Mouse (Mus musculus): Measurements from ENCODE around the gene Tmem189. TPM values are rescaled to one million over a fixed set of nuclear protein-coding genes. Genes with fewer than 3 reads are reported as not detected.
"Not testable (repeated sequence)": the region's sequence is repeated elsewhere in the genome, so short reads cannot be mapped to it uniquely, and the experiment has no call there.

Tmem189 gene
- polyA plus RNA-seq, 1 experiment from 2014 or later = 40.9 TPM

GRCm38 (mm10) chr2:167617472-167617871 is 72.2 kb downstream of the Tmem189 start:
- Histone ChIP-seq H3K9ac (ENCODE audit: low read length) (no peak overlapping the region), H3K9me3 (ENCODE audit: control insufficient read depth, low read length) (no peaks in the 10 kb centered on the region), H3K27me3 (ENCODE audit: control insufficient read depth, insufficient read depth, low read length) (no peaks in the 10 kb centered on the region), H3K27ac (replicated peaks in 1 of 2; ENCODE audit: control insufficient read depth in 1 of 2, insufficient read depth in 1 of 2, low read depth in 2 of 2, low read length in 2 of 2) (no peak overlapping the region), H3K4me1 (ENCODE audit: control insufficient read depth in 2 of 2, insufficient read depth in 2 of 2, low read length in 2 of 2) (peaks cover 12 to 13% of the 10 kb centered on the region in 2 experiments), H3K36me3 (ENCODE audit: control insufficient read depth, insufficient read depth, low read length) (peaks cover 53% of the 10 kb centered on the region), H3K4me2 (ENCODE audit: low read length) (no peak overlapping the region), H3K4me3 (ENCODE audit: control insufficient read depth in 1 of 2, insufficient read depth in 1 of 2, low read depth in 1 of 2, low read length in 2 of 2) (no peak overlapping the region)
- WGBS = 43% methylated on average over 4 of the region's 4 CpGs
- ATAC-seq (ENCODE audit: insufficient number of reproducible peaks, insufficient read depth, low FRiP score, low read depth) = no peak

GRCm38 (mm10) chr2:167617034-167617433 is 72.6 kb downstream of the Tmem189 start:
- ATAC-seq (ENCODE audit: insufficient number of reproducible peaks, insufficient read depth, low FRiP score, low read depth) = no peak
- no peak overlapping the region for H3K4me3 ChIP-seq (ENCODE audit: control insufficient read depth in 1 of 2, insufficient read depth in 1 of 2, low read depth in 1 of 2, low read length in 2 of 2)
- H3K9ac ChIP-seq (ENCODE audit: low read length) = no peak overlapping the region
- H3K9me3 ChIP-seq (ENCODE audit: control insufficient read depth, low read length) = no peaks in the 10 kb centered on the region
- H3K27ac ChIP-seq (replicated peaks in 1 of 2; ENCODE audit: control insufficient read depth in 1 of 2, insufficient read depth in 1 of 2, low read depth in 2 of 2, low read length in 2 of 2) = no peak overlapping the region
- WGBS = 79% methylated on average over 3 of the region's 3 CpGs
- peaks cover 58% of the 10 kb centered on the region for H3K36me3 ChIP-seq (ENCODE audit: control insufficient read depth, insufficient read depth, low read length)
- H3K4me2 ChIP-seq (ENCODE audit: low read length) = no peak overlapping the region
- H3K4me1 ChIP-seq (ENCODE audit: control insufficient read depth in 2 of 2, insufficient read depth in 2 of 2, low read length in 2 of 2) = peaks cover 7 to 9% of the 10 kb centered on the region in 2 experiments
- no peaks in the 10 kb centered on the region for H3K27me3 ChIP-seq (ENCODE audit: control insufficient read depth, insufficient read depth, low read length)

- H3K9me3 ChIP-seq (ENCODE audit: control insufficient read depth, low read length); H3K4me1 ChIP-seq (ENCODE audit: control insufficient read depth in 2 of 2, insufficient read depth in 2 of 2, low read length in 2 of 2); H3K27me3 ChIP-seq (ENCODE audit: control insufficient read depth, insufficient read depth, low read length); ATAC-seq (ENCODE audit: insufficient number of reproducible peaks, insufficient read depth, low FRiP score, low read depth); H3K9ac ChIP-seq (ENCODE audit: low read length); H3K4me2 ChIP-seq (ENCODE audit: low read length); H3K27ac ChIP-seq (replicated peaks in 1 of 2; ENCODE audit: control insufficient read depth in 1 of 2, insufficient read depth in 1 of 2, low read depth in 2 of 2, low read length in 2 of 2); H3K4me3 ChIP-seq (ENCODE audit: control insufficient read depth in 1 of 2, insufficient read depth in 1 of 2, low read depth in 1 of 2, low read length in 2 of 2): not testable (repeated sequence)
- WGBS = 96% methylated on average over 6 of the region's 7 CpGs
- H3K36me3 ChIP-seq (ENCODE audit: control insufficient read depth, insufficient read depth, low read length) = peaks cover 79% of the 10 kb centered on the region
Measured at GRCm38 (mm10) chr2:167613335-167613734, 76.3 kb downstream of the Tmem189 start.

- H3K4me2 ChIP-seq (ENCODE audit: low read length) = no peak overlapping the region
- no peak overlapping the region for H3K27ac ChIP-seq (replicated peaks in 1 of 2; ENCODE audit: control insufficient read depth in 1 of 2, insufficient read depth in 1 of 2, low read depth in 2 of 2, low read length in 2 of 2)
- WGBS = 93% methylated on average over 14 of the region's 14 CpGs
- no peaks in the 10 kb centered on the region for H3K27me3 ChIP-seq (ENCODE audit: control insufficient read depth, insufficient read depth, low read length)
- H3K4me3 ChIP-seq (ENCODE audit: control insufficient read depth in 1 of 2, insufficient read depth in 1 of 2, low read depth in 1 of 2, low read length in 2 of 2) = no peak overlapping the region
- H3K9me3 ChIP-seq (ENCODE audit: control insufficient read depth, low read length) = no peaks in the 10 kb centered on the region
- H3K36me3 ChIP-seq (ENCODE audit: control insufficient read depth, insufficient read depth, low read length) = peaks cover 78% of the 10 kb centered on the region
- ATAC-seq (ENCODE audit: insufficient number of reproducible peaks, insufficient read depth, low FRiP score, low read depth) = no peak
- peaks cover 5 to 6% of the 10 kb centered on the region in 2 experiments; a peak in 2 of 4 replicates for H3K4me1 ChIP-seq (ENCODE audit: control insufficient read depth in 2 of 2, insufficient read depth in 2 of 2, low read length in 2 of 2)
- no peak overlapping the region for H3K9ac ChIP-seq (ENCODE audit: low read length)
Measured at GRCm38 (mm10) chr2:167612122-167612521, 77.5 kb downstream of the Tmem189 start.

- ATAC-seq (ENCODE audit: insufficient number of reproducible peaks, insufficient read depth, low FRiP score, low read depth) = no peak
- H3K36me3 ChIP-seq (ENCODE audit: control insufficient read depth, insufficient read depth, low read length) = peaks cover 76% of the 10 kb centered on the region
- peaks cover 5 to 13% of the 10 kb centered on the region in 2 experiments; a peak in 3 of 4 replicates for H3K4me1 ChIP-seq (ENCODE audit: control insufficient read depth in 2 of 2, insufficient read depth in 2 of 2, low read length in 2 of 2)
- H3K9ac ChIP-seq (ENCODE audit: low read length) = no peak overlapping the region
- H3K27ac ChIP-seq (replicated peaks in 1 of 2; ENCODE audit: control insufficient read depth in 1 of 2, insufficient read depth in 1 of 2, low read depth in 2 of 2, low read length in 2 of 2) = no peak overlapping the region
- WGBS = 82% methylated on average over 10 of the region's 10 CpGs
- no peaks in the 10 kb centered on the region for H3K27me3 ChIP-seq (ENCODE audit: control insufficient read depth, insufficient read depth, low read length)
- no peak overlapping the region for H3K4me2 ChIP-seq (ENCODE audit: low read length)
- no peak overlapping the region for H3K4me3 ChIP-seq (ENCODE audit: control insufficient read depth in 1 of 2, insufficient read depth in 1 of 2, low read depth in 1 of 2, low read length in 2 of 2)
- H3K9me3 ChIP-seq (ENCODE audit: control insufficient read depth, low read length) = no peaks in the 10 kb centered on the region
Measured at GRCm38 (mm10) chr2:167611287-167611686, 78.3 kb downstream of the Tmem189 start.

- Histone ChIP-seq H3K27ac (replicated peaks in 1 of 2; ENCODE audit: control insufficient read depth in 1 of 2, insufficient read depth in 1 of 2, low read depth in 2 of 2, low read length in 2 of 2) (no peak overlapping the region), H3K4me2 (ENCODE audit: low read length) (no peak overlapping the region), H3K4me1 (ENCODE audit: control insufficient read depth in 2 of 2, insufficient read depth in 2 of 2, low read length in 2 of 2) (peaks cover 5 to 17% of the 10 kb centered on the region in 2 experiments; a peak in 3 of 4 replicates), H3K4me3 (ENCODE audit: control insufficient read depth in 1 of 2, insufficient read depth in 1 of 2, low read depth in 1 of 2, low read length in 2 of 2) (no peak overlapping the region), H3K27me3 (ENCODE audit: control insufficient read depth, insufficient read depth, low read length) (no peaks in the 10 kb centered on the region), H3K9me3 (ENCODE audit: control insufficient read depth, low read length) (no peaks in the 10 kb centered on the region), H3K36me3 (ENCODE audit: control insufficient read depth, insufficient read depth, low read length) (peaks cover 36% of the 10 kb centered on the region), H3K9ac (ENCODE audit: low read length) (0 out of 2 replicates have a peak overlapping the region, but pooled peaks have one; percentile 17)
- 63% methylated on average over 4 of the region's 4 CpGs for WGBS
- ATAC-seq (ENCODE audit: insufficient number of reproducible peaks, insufficient read depth, low FRiP score, low read depth) = no peak
Measured at GRCm38 (mm10) chr2:167606745-167607123, 82.9 kb downstream of the Tmem189 start.

GRCm38 (mm10) chr2:167605817-167606744 is 83.5 kb downstream of the Tmem189 start:
- H3K27ac ChIP-seq (replicated peaks in 1 of 2; ENCODE audit: control insufficient read depth in 1 of 2, insufficient read depth in 1 of 2, low read depth in 2 of 2, low read length in 2 of 2) = 0 out of 4 replicates have a peak overlapping the region, but pooled peaks of 1 of the 2 experiments have one; percentile 3

More at GRCm38 (mm10) chr2:167605817-167606744, 83.5 kb downstream of the Tmem189 start:
- no peaks in the 10 kb centered on the region for H3K9me3 ChIP-seq (ENCODE audit: control insufficient read depth, low read length)
- H3K36me3 ChIP-seq (ENCODE audit: control insufficient read depth, insufficient read depth, low read length) = peaks cover 31% of the 10 kb centered on the region
- 0 out of 2 replicates have a peak overlapping the region, but pooled peaks have one; percentile 17 for H3K9ac ChIP-seq (ENCODE audit: low read length)
- no peak overlapping the region for H3K4me3 ChIP-seq (ENCODE audit: control insufficient read depth in 1 of 2, insufficient read depth in 1 of 2, low read depth in 1 of 2, low read length in 2 of 2)
- no peaks in the 10 kb centered on the region for H3K27me3 ChIP-seq (ENCODE audit: control insufficient read depth, insufficient read depth, low read length)
- peaks cover 5 to 17% of the 10 kb centered on the region in 2 experiments; a peak in 3 of 4 replicates for H3K4me1 ChIP-seq (ENCODE audit: control insufficient read depth in 2 of 2, insufficient read depth in 2 of 2, low read length in 2 of 2)
- 61% methylated on average over 17 of the region's 17 CpGs for WGBS
- H3K4me2 ChIP-seq (ENCODE audit: low read length) = no peak overlapping the region
- no peak for ATAC-seq (ENCODE audit: insufficient number of reproducible peaks, insufficient read depth, low FRiP score, low read depth)

Measured in heart, embryonic 14.5 days (tissue).